Mouse (Mus musculus): ENCODE data around the gene Glp1r.
A peak's percentile ranks its signal among the peaks of the same experiment; 100 is the strongest.

Gene Glp1r

DNA sequence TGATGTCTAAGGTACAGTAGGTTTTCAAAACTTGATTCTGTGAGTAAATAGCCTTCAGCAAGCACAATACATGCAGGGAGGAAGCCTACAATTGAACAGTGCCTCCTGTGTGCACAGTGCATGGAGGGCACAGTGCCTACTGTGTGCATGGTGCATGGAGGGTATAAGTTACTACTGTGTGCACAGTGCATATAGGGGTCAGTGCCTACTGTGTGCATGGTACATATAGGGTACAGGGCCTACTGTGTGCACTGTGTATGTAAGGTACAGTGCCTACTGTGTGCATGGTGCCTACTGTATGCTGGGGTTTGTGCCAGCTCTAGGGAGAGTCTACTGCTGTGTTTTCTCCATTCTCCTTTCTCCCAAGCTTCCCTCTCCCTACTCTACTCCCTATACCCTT is 12.6 kb downstream of the Glp1r start:
- no peak for DNase-seq

GRCm38 (mm10) chr17:30923566-30923965 is 21.9 kb downstream of the Glp1r start:
- no peak for DNase-seq

DNA sequence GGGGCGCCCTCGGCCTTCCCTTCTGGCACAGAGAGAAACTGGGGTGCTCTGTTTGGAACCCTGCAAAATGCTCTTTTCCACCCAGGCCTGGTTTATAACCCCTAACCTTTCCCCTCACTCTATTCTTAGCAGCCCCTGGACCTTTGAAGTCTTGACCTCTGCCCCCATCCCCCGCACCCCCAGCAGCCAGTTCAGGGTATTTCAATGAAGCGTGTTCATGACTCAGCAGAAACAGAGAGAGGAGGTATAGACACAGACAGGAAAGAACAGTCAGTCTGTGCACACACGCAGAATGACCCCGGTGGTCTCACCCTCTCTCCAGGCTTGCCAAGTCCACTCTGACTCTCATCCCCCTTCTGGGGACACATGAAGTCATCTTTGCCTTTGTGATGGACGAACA is 29.2 kb downstream of the Glp1r start:
- DNase-seq, result no peak

- no peak for DNase-seq
Measured at GRCm38 (mm10) chr17:30932836-30933235, 31.2 kb downstream of the Glp1r start.

GRCm38 (mm10) chr17:30935301-30935700 is 33.7 kb downstream of the Glp1r start:
- DNase-seq, result no peak

DNA sequence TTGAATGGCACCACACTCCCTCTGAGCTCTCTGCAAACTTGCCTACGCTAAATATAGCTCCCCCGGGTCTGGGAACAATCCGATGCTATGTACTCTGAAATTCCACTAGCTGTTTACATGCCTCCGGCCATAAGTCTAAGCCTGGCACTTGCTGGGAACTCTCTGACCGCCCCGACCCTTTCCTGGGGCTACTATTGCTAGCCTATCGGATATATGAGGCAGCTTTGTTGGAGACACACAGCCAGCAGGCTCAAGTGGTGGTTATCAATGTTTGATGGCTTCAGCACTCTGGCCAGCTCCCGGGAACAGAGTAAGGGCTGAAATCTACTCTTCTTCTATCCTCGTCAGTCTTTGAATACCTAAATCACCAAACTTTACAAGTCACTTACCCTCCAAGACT is 36.9 kb downstream of the Glp1r start:
- DNase-seq, result no peak

DNA sequence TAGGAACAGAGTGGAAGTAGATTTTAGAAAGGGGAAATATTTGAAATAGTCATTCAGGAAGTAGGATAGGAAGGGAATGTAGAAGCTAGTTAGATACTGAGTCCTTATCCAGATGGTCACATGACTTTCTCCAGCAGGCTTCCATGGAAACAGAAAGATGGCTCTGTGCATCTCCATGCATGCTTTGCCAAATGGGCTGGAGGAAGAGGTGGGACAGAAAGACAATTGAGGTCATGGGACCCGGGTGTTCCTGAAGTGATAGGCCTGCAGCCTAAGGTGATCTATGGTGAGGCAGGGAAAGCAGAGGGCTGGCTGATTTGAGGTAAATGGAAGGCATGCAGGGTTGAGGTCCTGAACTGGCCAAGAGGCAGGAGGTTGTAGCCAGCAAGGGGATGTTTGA is 46.8 kb downstream of the Glp1r start:
- DNase-seq, result no peak

DNA sequence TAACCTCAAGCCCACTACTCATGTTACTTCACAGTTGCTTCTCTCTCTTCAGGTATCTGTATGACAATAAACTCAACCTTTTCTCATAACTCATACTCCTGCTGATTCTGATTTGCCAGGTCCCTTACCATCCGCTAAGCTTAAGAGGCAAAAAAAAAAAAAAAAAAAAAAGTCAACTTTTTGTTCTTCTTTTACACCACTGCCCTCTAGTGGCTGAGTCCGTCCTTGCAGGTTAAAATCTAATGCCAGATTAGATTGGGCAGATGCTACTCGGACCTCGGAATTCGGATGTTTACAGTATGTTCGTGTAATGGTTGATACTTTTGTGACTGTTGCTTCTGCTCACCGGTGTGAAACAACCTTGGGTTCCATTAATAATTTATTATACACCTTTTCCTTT is 49.2 kb downstream of the Glp1r start:
- DNase-seq, result peak; percentile 88

DNA sequence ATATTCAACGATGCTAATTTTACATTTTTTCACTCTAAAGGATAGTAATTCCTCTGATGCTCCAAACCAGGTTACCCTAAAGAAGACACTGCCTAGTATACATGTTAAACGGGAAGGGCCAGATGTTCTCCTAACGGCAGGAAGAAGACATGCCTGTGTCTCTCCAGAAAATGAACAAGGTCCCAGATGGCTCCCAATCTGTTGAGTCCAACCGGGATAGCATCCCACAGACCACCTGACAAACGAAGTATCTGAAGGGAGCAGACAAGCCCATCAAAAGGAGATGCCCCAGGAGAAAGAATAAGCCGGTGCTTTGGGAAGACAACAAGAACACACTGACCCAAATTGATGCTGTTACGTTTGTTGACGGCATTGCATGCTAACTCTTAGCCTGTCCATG is 50.0 kb downstream of the Glp1r start:
- no peak for DNase-seq

GRCm38 (mm10) chr17:30954340-30954739 is 52.7 kb downstream of the Glp1r start, which contains the start of gene Umodl1:
Gene Umodl1 (plus strand): TSS chr17:30954640.
- no peak for DNase-seq

- DNase-seq, result no peak
Measured at GRCm38 (mm10) chr17:30961936-30962592, 60.4 kb downstream of the Glp1r start.

DNA sequence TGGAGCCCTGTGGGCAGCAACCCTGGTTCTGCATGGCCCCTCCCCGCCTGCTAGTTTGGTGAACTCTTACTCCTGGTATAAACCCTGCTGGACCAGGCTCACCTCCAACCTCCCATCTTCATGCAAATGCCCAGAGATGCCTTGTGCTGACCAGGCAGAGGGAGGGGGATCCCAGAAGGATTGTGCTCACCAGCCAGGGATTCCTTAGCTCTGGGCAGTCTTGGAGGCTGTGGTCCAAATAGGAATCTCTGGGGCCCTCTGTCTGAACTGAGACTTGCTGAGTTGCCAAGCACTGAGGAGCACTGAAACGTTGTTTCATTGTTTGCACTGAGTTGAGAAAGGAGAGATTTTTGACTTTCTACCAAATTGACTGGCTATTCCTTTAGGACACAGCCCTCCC is 61.3 kb downstream of the Glp1r start:
- no peak for DNase-seq

DNA sequence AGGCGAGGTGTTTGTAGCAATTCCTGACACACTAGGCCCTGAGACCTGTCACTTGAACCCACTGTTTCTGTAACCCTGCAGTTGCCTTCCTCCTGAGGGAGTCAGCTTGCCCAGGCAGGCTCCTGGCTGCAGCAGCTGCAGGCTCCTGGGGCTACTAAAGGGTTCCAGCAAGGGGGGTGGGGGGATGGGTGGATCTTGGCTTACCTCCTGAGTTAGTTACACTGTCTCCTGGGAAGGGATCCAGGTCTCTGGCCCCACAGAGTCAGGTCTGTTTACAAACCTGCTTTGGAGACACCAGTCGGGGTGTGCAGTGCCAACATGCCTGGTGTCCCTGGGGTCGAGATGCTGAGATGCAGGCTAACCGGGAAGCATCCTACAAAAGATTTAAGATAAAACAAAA is 68.4 kb downstream of the Glp1r start:
- DNase-seq, result no peak

- no peak for DNase-seq
Measured at GRCm38 (mm10) chr17:30971877-30972276, 70.3 kb downstream of the Glp1r start.

GRCm38 (mm10) chr17:30973332-30973731 is 71.7 kb downstream of the Glp1r start:
- peak; percentile 9 for DNase-seq

DNA sequence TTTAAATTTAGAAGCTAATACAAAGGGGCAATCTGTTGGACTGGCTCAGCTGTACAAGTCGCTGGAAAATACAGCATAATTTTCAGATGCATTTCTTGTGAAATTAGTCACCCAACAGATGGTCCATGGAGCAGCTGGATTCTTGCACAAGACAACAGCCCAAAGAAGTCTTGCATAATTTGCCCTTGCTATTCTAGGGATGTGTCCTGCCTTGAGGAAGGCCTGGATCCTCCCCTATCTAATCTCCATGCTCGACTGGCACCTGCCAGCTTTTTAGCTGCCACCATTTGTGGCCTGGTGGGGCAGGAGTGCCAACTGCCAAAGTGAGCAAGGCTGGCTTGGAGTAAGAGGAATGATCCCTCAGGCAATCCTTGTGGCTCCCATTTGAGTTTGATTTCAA is 75.7 kb downstream of the Glp1r start:
- peak; percentile 11 for DNase-seq

- DNase-seq, result no peak
Measured at GRCm38 (mm10) chr17:30978556-30978955, 76.9 kb downstream of the Glp1r start.

DNA sequence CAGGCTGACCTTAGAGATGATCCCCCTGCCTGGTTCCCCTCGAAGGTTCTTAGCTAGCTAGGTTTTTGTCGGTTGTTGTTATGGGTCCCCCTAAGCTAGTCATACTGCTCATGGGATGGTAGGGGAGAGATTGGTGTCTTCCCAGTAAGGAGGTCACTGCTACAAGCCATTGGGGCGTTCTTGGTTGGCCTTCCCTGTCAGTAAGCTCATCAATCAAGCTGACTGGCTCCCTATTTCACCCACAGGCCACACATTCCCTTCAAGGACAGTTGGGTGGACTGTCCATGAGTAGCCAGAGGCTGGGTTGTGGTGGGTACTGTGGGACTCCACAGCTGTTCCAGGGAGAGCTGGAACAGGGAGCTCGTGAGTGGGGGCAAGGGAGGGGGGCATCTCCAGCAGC is 81.9 kb downstream of the Glp1r start:
- DNase-seq, result no peak

- peak; percentile 33 for DNase-seq
Measured at GRCm38 (mm10) chr17:30990254-30990653, 88.6 kb downstream of the Glp1r start.
